Mouse (Mus musculus) limb, embryonic 14.5 days (tissue): ENCODE data around the gene Hdac1. TPM values are rescaled to one million over a fixed set of nuclear protein-coding genes. Genes with fewer than 3 reads are reported as not detected.
A peak's percentile ranks its signal among the peaks of the same experiment; 100 is the strongest.

ENCODE experiments used
- ATAC-seq: fragments of 200-750 bp; cut with Nextera tagmentation; 2 replicates; pipeline ENCODE4 v1.8.0; 2017; ENCODE audit warnings: low read depth, moderate number of reproducible peaks, moderate TSS enrichment; ENCODE audit not compliant: low FRiP score
- DNase-seq: peaks from one replicate; pipeline ENCODE4 v3.0.0-alpha.2; 2015; ENCODE audit warnings: low spot score
- H3K27ac ChIP-seq: fragments of 300-500 bp; sonication (generic); replicated peaks from 2 replicates; pipeline ENCODE4 v1.5.1; 2014; ENCODE audit warnings: low read depth, mild to moderate bottlenecking, low read length, moderate library complexity, mixed read lengths
- H3K27me3 ChIP-seq: fragments of 300-500 bp; sonication (generic); 2 replicates; pipeline ENCODE4 v1.6.1; 2014; ENCODE audit warnings: low read length, mixed read lengths; ENCODE audit not compliant: control insufficient read depth, insufficient read depth
- H3K36me3 ChIP-seq: fragments of 300-500 bp; sonication (generic); 2 replicates; pipeline ENCODE4 v1.6.1; 2014; ENCODE audit warnings: mild to moderate bottlenecking, low read length, moderate library complexity, mixed read lengths; ENCODE audit not compliant: control insufficient read depth, insufficient read depth
- H3K4me1 ChIP-seq: fragments of 300-500 bp; sonication (generic); 2 replicates; pipeline ENCODE4 v1.6.1; 2014; ENCODE audit warnings: antibody characterized with exemption, low read length, mixed read lengths; ENCODE audit not compliant: control insufficient read depth, insufficient read depth
- H3K4me2 ChIP-seq: fragments of 300-500 bp; sonication (generic); replicated peaks from 2 replicates; pipeline ENCODE4 v1.6.1; 2014; ENCODE audit warnings: low read depth, mild to moderate bottlenecking, low read length, moderate library complexity; ENCODE audit not compliant: severe bottlenecking
- H3K4me3 ChIP-seq: fragments of 300-500 bp; sonication (generic); replicated peaks from 2 replicates; pipeline ENCODE4 v1.5.1; 2014; ENCODE audit warnings: low read length
- H3K9ac ChIP-seq: fragments of 300-500 bp; sonication (generic); 2 replicates; pipeline ENCODE4 v1.6.1; 2014; ENCODE audit warnings: mild to moderate bottlenecking, low read depth, low read length, moderate library complexity; ENCODE audit not compliant: severe bottlenecking
- H3K9me3 ChIP-seq: fragments of 300-500 bp; sonication (generic); 2 replicates; pipeline ENCODE4 v1.6.1; 2016; ENCODE audit warnings: low read length; ENCODE audit not compliant: control insufficient read depth
- POLR2A ChIP-seq: fragments of 200-500 bp; IDR thresholded peaks from 2 replicates; pipeline ENCODE4 v1.8.0; 2012; ENCODE audit warnings: inconsistent platforms, mild to moderate bottlenecking, moderate library complexity, borderline replicate concordance; ENCODE audit not compliant: insufficient read depth, insufficient read length; ENCODE audit errors: extremely low read depth
- WGBS: fragments of 180-500 bp; shearing (Covaris S2); extraction: QIAGEN DNeasy Blood & Tissue Kit; methylation state at CpG from one replicate; pipeline ENCODE4 v1.1.7; 2014; 5-methylcytosine and 5-hydroxymethylcytosine counted together
- polyA plus RNA-seq, 2 experiments: library from polyadenylated mRNA; depleted of rRNA in 1 of 2; stranded (reverse) in 1 of 2; unstranded in 1 of 2; fragments of >200 nt; fragmentation: Nextera tagmentation in 1 of 2; extraction: Ambion mirVana in 1 of 2; gene quantifications; 2 replicates each; pipeline versions ENCODE4 v1.2.1 to v1.2.3; 2012 to 2014

Gene Hdac1
- polyA plus RNA-seq, 2 experiments, result 201 to 209 TPM

GRCm38 (mm10) chr4:129496631-129497030 lies 45.9 kb downstream of the Hdac1 start:
- no peak overlapping the region for H3K4me2 ChIP-seq
- ATAC-seq (no peak), DNase-seq (no peak)
- no peak overlapping the region for H3K4me3 ChIP-seq
- H3K27me3 ChIP-seq, result peaks cover 4% of the 10 kb centered on the region
- H3K9ac ChIP-seq, result no peak overlapping the region; the same call in 1 of the 2 replicates
- TF ChIP-seq POLR2A, result no peak
- no peaks in the 10 kb centered on the region for H3K9me3 ChIP-seq
- H3K27ac ChIP-seq, result 0 out of 2 replicates have a peak overlapping the region, but pooled peaks have one; percentile 22
- H3K36me3 ChIP-seq, result no peaks in the 10 kb centered on the region
- WGBS, result 34% methylated on average over 6 of the region's 6 CpGs
- H3K4me1 ChIP-seq, result peaks cover 2% of the 10 kb centered on the region; the same call in 1 of the 2 replicates

- no peak overlapping the region for H3K4me2 ChIP-seq
- ATAC-seq, result no peak
- 30% methylated on average over 16 of the region's 16 CpGs for WGBS
- no peak for DNase-seq
- peak overlapping the region; percentile 22; the same call in 1 of the 2 replicates for H3K27ac ChIP-seq
- H3K4me3 ChIP-seq, result no peak overlapping the region
- TF ChIP-seq POLR2A, result no peak
- peaks cover 6% of the 10 kb centered on the region; the same call in 1 of the 2 replicates for H3K4me1 ChIP-seq
- H3K9ac ChIP-seq, result no peak overlapping the region; the same call in 1 of the 2 replicates
- no peaks in the 10 kb centered on the region for H3K36me3 ChIP-seq
- peaks cover 11% of the 10 kb centered on the region for H3K27me3 ChIP-seq
- no peaks in the 10 kb centered on the region for H3K9me3 ChIP-seq
These were observed 46.6 kb downstream of the Hdac1 start for GRCm38 (mm10) chr4:129495672-129496562.

GRCm38 (mm10) chr4:129494681-129495080 lies 47.8 kb downstream of the Hdac1 start:
- ATAC-seq (no peak), DNase-seq (no peak)
- 79% methylated on average over 7 of the region's 7 CpGs for WGBS
- H3K4me3 ChIP-seq, result no peak overlapping the region
- H3K27ac ChIP-seq, result no peak overlapping the region
- no peaks in the 10 kb centered on the region for H3K9me3 ChIP-seq
- no peak overlapping the region for H3K9ac ChIP-seq
- H3K4me1 ChIP-seq, result peaks cover 6% of the 10 kb centered on the region; the same call in 1 of the 2 replicates
- peaks cover 16% of the 10 kb centered on the region for H3K27me3 ChIP-seq
- H3K4me2 ChIP-seq, result no peak overlapping the region
- no peak for TF ChIP-seq POLR2A
- H3K36me3 ChIP-seq, result 0 out of 2 replicates have a peak, but pooled peaks cover under 1% of the 10 kb centered on the region

- Histone ChIP-seq H3K4me2 (peak within 1 kb of the TSS; percentile 53), H3K36me3 (peaks cover 31% of the 10 kb centered on the region), H3K4me1 (peaks cover 4% of the 10 kb centered on the region; the same call in 1 of the 2 replicates), H3K27me3 (peaks cover 16% of the 10 kb centered on the region), H3K4me3 (peak within 1 kb of the TSS; percentile 32), H3K9ac (peak within 1 kb of the TSS; percentile 26), H3K27ac (no peak within 1 kb of the TSS), H3K9me3 (no peaks in the 10 kb centered on the region)
- no peak for ATAC-seq
- DNase-seq, result no peak
- WGBS, result 3% methylated on average over 50 of the region's 70 CpGs
- TF ChIP-seq POLR2A, result no peak
These were observed 51.3 kb downstream of the Hdac1 start, which contains the start of the genes Tssk3 and Fam229a for GRCm38 (mm10) chr4:129490972-129491880. TSS of gene Tssk3 (minus strand) at chr4:129491022. TSS of gene Fam229a (plus strand) at chr4:129491190.

- no peak overlapping the region for H3K4me3 ChIP-seq
- no peak for DNase-seq
- no peaks in the 10 kb centered on the region for H3K4me1 ChIP-seq
- no peaks in the 10 kb centered on the region for H3K9me3 ChIP-seq
- H3K27ac ChIP-seq, result no peak overlapping the region
- H3K9ac ChIP-seq, result no peak overlapping the region
- no peak for TF ChIP-seq POLR2A
- no peaks in the 10 kb centered on the region for H3K27me3 ChIP-seq
- peaks cover 87% of the 10 kb centered on the region for H3K36me3 ChIP-seq
- ATAC-seq, result no peak
- H3K4me2 ChIP-seq, result no peak overlapping the region
- WGBS, result 81% methylated on average over 1 of the region's 1 CpGs
These were observed 61.4 kb downstream of the Hdac1 start for GRCm38 (mm10) chr4:129481090-129481489.
